Mouse (Mus musculus) lung, postnatal 0 days (tissue): ENCODE measurements at regions not wholly inside any gene's neighbourhood (a gene's known extent, or its start where the extent isn't known, plus 50 kb on each side); places are given as distances from the start of the nearest gene placed in this dataset.

Experiments
- CTCF ChIP-seq: IDR thresholded peaks from 2 replicates; pipeline ENCODE4 v1.5.1; 2016; ENCODE audit warnings: antibody characterized with exemption, mild to moderate bottlenecking
- EP300 ChIP-seq: IDR thresholded peaks from 2 replicates; pipeline ENCODE4 v1.6.1; 2016; ENCODE audit warnings: antibody characterized with exemption, mild to moderate bottlenecking, control low read depth

- TF ChIP-seq CTCF: no peak
- no peak for TF ChIP-seq EP300
Observed at GRCm38 (mm10) chr8:23563065-23564020, 1152.2 kb downstream of the Mrps31 start.
